Mouse (Mus musculus) midbrain, embryonic 11.5 days (tissue): ENCODE measurements around the gene Lrp5. TPM values are rescaled to one million over a fixed set of nuclear protein-coding genes. Genes with fewer than 3 reads are reported as not detected.

Source experiments
- ATAC-seq: fragments of 200-750 bp; cut with Nextera tagmentation; 2 replicates; pipeline ENCODE4 v1.8.0; 2017; ENCODE audit warnings: moderate TSS enrichment, moderate library complexity; ENCODE audit not compliant: low FRiP score
- DNase-seq: peaks from one replicate; pipeline ENCODE4 v3.0.0; 2015; ENCODE audit warnings: low spot score; ENCODE audit errors: missing footprints
- H3K27ac ChIP-seq: fragments of 300-500 bp; sonication (generic); 2 replicates; pipeline ENCODE4 v1.5.1; 2014; ENCODE audit warnings: low read depth, low read length
- H3K27me3 ChIP-seq: fragments of 300-500 bp; sonication (generic); 2 replicates; pipeline ENCODE4 v1.6.1; 2014; ENCODE audit warnings: mild to moderate bottlenecking, low read length, moderate library complexity, mixed read lengths; ENCODE audit not compliant: control insufficient read depth, insufficient read depth
- H3K36me3 ChIP-seq: fragments of 300-500 bp; sonication (generic); 2 replicates; pipeline ENCODE4 v1.6.1; 2014; ENCODE audit warnings: mild to moderate bottlenecking, low read length, moderate library complexity, mixed read lengths; ENCODE audit not compliant: control insufficient read depth, insufficient read depth
- H3K4me1 ChIP-seq: fragments of 300-500 bp; sonication (generic); 2 replicates; pipeline ENCODE4 v1.6.1; 2014; ENCODE audit warnings: low read length; ENCODE audit not compliant: control insufficient read depth, insufficient read depth
- H3K4me2 ChIP-seq: fragments of 300-500 bp; sonication (generic); 2 replicates; pipeline ENCODE4 v1.6.1; 2014; ENCODE audit warnings: mild to moderate bottlenecking, moderate library complexity
- H3K4me3 ChIP-seq: fragments of 300-500 bp; sonication (generic); 2 replicates; pipeline ENCODE4 v1.5.1; 2014; ENCODE audit warnings: low read depth, low read length
- H3K9ac ChIP-seq: fragments of 300-500 bp; sonication (generic); 2 replicates; pipeline ENCODE4 v1.6.1; 2014; ENCODE audit warnings: low read length
- H3K9me3 ChIP-seq: fragments of 300-500 bp; sonication (generic); 2 replicates; pipeline ENCODE4 v1.6.1; 2016; ENCODE audit warnings: low read length; ENCODE audit not compliant: control insufficient read depth
- WGBS: fragments of 180-500 bp; shearing (Covaris S2); extraction: QIAGEN DNeasy Blood & Tissue Kit; methylation state at CpG from one replicate; pipeline ENCODE4 v1.1.7; 2014; 5-methylcytosine and 5-hydroxymethylcytosine counted together
- polyA plus RNA-seq: library from polyadenylated mRNA; unstranded; fragments of >200 nt; fragmentation: Nextera tagmentation; extraction: Ambion mirVana; gene quantifications from 2 replicates; pipeline ENCODE4 v1.2.1, GENCODE M21; 2014

Lrp5 gene
- polyA plus RNA-seq, 1 experiment from 2014 or later, result 2.8 TPM

DNA sequence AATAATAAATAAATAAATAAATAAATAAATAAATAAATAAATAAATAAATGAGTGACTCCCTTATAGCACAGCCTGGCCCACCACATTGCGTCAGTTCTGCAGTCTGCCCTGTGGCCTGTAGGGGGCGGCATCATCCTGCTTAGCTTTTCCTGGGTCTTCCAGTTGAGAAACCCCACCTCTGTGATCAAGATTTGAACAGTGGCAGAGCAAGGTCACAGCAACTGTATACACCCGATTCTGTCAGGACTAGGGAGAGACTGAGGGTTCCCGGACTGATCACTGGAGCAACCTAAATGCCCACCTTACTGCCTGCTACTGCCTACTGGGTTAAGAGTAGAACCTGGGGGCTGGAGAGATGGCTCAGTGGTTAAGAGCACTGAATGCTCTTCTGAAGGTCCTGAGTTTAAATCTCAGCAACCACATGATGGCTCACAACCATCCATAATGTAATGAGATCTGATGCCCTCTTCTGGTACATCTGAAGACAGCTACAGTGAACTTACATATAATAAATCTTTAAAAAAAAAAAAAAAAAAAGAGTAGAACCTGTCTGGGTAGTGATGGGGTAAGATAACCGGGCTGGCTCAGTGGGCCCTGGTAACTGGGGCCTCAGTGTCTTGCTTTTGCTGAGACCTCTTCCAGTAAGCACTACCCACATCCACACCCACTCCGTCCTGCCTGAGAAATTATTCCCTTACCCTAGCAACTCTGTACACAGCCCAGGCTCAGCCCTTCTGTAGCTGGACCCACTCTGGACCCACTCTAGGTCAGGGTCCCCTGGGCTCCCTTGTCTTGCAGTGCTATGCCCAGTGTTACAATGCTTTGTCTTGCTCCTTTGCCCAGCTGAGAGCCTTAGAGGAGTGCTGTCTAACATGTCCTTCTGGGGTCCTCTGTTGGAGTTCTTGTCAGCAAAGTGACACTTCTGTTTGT, 13.4 kb upstream of the Lrp5 start:
- H3K4me1 ChIP-seq, result no peaks in the 10 kb centered on the region
- H3K27ac ChIP-seq, result no peak overlapping the region
- ATAC-seq, result peak; percentile 42
- H3K4me3 ChIP-seq, result no peak overlapping the region
- no peaks in the 10 kb centered on the region for H3K36me3 ChIP-seq
- peak; percentile 99 for DNase-seq
- no peaks in the 10 kb centered on the region for H3K9me3 ChIP-seq
- no peaks in the 10 kb centered on the region for H3K27me3 ChIP-seq
- no peak overlapping the region for H3K9ac ChIP-seq
- WGBS, result 39% methylated on average over 6 of the region's 6 CpGs
- no peak overlapping the region for H3K4me2 ChIP-seq

DNA sequence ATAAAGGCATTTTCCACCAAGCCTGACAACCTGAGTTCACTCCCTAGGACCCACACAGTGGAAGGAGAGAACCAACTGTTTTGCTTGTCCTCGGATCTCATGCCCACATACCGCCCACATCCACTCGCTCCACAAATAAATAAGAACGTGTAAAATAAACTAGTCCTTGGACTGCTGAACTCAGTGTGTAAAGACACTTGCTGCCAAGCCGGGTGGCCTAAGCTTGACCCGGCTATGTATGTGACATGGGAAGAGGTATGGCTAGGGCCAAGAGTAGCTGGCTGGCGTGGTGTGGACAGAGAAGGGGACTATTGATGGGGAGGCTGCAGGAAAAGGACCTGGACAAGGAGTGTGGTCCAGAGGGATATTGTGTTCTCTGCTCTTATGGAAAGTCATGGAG, 11.7 kb upstream of the Lrp5 start:
- DNase-seq (no peak), ATAC-seq (no peak)
- H3K27me3 ChIP-seq, result no peaks in the 10 kb centered on the region
- WGBS, result 82% methylated on average over 7 of the region's 7 CpGs
- H3K9me3 ChIP-seq, result no peaks in the 10 kb centered on the region
- H3K9ac ChIP-seq, result no peak overlapping the region
- H3K36me3 ChIP-seq, result no peaks in the 10 kb centered on the region
- no peak overlapping the region for H3K27ac ChIP-seq
- no peaks in the 10 kb centered on the region for H3K4me1 ChIP-seq
- no peak overlapping the region for H3K4me2 ChIP-seq
- H3K4me3 ChIP-seq, result no peak overlapping the region

DNA sequence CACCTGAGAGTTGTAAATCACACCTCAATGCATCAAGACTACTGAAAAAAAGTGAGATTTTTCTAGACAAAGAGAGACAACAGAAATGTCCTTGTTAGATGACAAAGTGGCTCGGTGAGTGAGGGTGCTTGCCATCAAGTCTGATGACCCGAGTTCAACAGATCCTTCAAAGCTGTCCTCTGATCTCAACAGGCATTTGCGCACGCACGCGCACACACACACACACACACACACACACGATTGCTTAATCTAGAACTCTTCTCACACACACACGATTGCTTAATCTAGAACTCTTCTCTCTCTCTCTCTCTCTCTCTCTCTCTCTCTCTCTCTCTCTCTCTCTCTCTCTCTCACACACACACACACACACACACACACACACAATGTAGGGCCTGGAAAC, 9.6 kb upstream of the Lrp5 start:
- ATAC-seq (no peak), DNase-seq (no peak)
- Histone ChIP-seq H3K4me2 (no peak overlapping the region), H3K36me3 (no peaks in the 10 kb centered on the region), H3K9me3 (no peaks in the 10 kb centered on the region), H3K4me3 (no peak overlapping the region), H3K27ac (no peak overlapping the region), H3K4me1 (no peaks in the 10 kb centered on the region), H3K27me3 (no peaks in the 10 kb centered on the region), H3K9ac (no peak overlapping the region)
- 89% methylated on average over 8 of the region's 8 CpGs for WGBS

DNA sequence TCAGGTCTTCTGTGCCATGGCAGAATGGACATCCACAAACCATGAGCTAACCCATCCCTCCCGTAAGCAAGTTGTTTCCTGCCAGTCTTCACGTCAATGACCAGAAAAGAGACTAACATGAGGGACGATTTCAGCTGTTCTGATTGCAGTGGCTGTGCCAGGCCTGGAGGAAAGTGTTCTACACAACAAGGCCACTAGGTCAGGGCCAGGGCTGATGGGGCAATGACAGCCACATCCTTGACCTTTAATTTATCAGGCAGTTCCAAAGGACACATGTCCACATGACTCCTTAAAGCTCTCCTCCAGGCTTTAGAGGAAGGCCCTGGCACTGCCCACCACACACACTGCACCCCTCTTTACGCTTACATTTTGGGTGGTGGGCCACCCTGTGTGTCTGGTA, 9.1 kb upstream of the Lrp5 start:
- H3K9ac ChIP-seq, result no peak overlapping the region
- H3K27me3 ChIP-seq, result no peaks in the 10 kb centered on the region
- no peaks in the 10 kb centered on the region for H3K36me3 ChIP-seq
- ATAC-seq (no peak), DNase-seq (no peak)
- H3K27ac ChIP-seq, result no peak overlapping the region
- 86% methylated on average over 4 of the region's 4 CpGs for WGBS
- H3K4me2 ChIP-seq, result no peak overlapping the region
- no peaks in the 10 kb centered on the region for H3K4me1 ChIP-seq
- H3K9me3 ChIP-seq, result no peaks in the 10 kb centered on the region
- no peak overlapping the region for H3K4me3 ChIP-seq

DNA sequence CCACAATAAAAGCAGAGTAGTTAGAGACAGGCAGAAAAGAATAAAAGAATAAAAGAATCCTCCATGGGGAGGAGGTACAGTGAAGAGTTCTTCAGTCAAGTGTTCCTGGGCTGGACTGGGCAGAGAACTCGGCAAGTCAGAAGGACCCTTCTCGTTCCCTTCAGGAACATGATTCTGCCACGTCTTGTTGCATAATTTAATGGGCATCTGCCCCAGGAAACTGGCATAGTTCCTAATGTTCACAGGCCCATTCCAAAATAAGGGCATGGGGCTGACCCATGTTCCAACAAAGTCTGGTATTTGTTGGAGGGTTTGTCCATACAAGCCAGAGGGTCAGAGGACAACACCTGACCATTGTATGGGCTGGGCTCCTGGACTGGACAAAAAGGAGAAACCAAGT, 8.6 kb upstream of the Lrp5 start:
- Histone ChIP-seq H3K9me3 (no peaks in the 10 kb centered on the region), H3K27me3 (no peaks in the 10 kb centered on the region), H3K4me3 (no peak overlapping the region), H3K4me2 (no peak overlapping the region), H3K4me1 (no peaks in the 10 kb centered on the region), H3K27ac (no peak overlapping the region), H3K36me3 (no peaks in the 10 kb centered on the region), H3K9ac (no peak overlapping the region)
- DNase-seq (no peak), ATAC-seq (no peak)
- 85% methylated on average over 3 of the region's 3 CpGs for WGBS

DNA sequence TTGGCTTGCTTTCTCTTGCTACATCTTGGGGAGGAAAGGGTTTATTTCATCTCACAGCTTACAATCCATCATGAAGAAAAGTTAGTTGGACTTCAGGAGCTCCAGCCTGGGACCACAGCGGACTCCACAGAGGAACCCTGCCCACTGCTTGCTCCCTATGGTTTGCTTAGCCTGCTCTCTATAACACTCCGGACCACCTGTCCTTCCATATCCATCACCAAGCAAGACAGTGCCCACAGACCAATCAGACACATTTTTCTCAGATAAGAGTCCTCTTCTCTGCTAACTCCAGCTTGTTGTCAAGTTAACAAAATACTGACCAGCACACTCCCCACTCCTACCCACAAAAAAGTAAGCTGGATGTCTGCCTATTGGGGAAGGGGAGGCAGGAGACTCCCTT, 8.1 kb upstream of the Lrp5 start:
- WGBS, result 91% methylated on average over 2 of the region's 2 CpGs
- no peak for ATAC-seq
- no peak overlapping the region for H3K27ac ChIP-seq

DNA sequence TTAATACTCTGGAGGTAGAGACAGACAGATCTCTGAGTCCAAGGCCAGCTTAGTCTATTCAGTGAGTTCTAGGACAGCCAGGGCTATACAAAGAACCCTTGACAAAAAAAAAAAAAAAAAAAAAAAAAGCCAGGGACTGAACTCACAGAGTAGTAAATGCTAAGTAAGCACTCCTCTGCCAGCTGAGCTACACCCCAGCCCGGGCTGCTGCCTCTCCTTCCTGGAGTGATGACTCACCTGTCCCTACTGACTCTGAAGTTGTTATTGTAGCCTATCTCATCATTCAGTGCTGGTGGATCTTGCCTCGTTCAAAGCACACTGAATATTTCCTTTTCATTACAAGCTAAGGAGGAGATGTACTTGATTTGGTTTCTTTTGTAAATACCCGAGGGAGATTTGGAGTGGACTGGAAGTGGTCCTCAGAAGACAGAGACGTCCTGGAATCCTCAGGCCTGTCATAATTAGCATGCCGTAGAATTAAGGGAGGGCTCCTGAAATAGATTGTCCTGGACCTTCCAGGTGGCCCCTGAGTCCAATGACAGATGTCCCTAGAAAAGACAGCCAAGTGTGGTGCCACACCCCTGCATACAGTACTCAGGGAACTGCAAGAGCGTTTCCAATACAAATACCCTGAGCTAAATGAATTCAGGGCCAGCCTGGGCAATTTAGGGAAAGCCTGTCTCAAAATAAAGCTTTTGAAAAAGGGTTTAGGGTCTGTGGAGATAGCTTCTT, 6.2 kb upstream of the Lrp5 start:
- WGBS, result 76% methylated on average over 6 of the region's 6 CpGs
- H3K4me3 ChIP-seq, result no peak overlapping the region
- no peaks in the 10 kb centered on the region for H3K9me3 ChIP-seq
- ATAC-seq (no peak), DNase-seq (no peak)
- no peaks in the 10 kb centered on the region for H3K27me3 ChIP-seq
- no peaks in the 10 kb centered on the region for H3K36me3 ChIP-seq
- no peaks in the 10 kb centered on the region for H3K4me1 ChIP-seq
- no peak overlapping the region for H3K9ac ChIP-seq
- no peak overlapping the region for H3K4me2 ChIP-seq
- H3K27ac ChIP-seq, result no peak overlapping the region

More for the DNA sequence above, 8.1 kb upstream of the Lrp5 start:
- Histone ChIP-seq H3K4me2 (no peak overlapping the region), H3K27me3 (no peaks in the 10 kb centered on the region), H3K9ac (no peak overlapping the region), H3K4me1 (no peaks in the 10 kb centered on the region), H3K36me3 (no peaks in the 10 kb centered on the region), H3K9me3 (no peaks in the 10 kb centered on the region), H3K4me3 (no peak overlapping the region)
- DNase-seq, result no peak

DNA sequence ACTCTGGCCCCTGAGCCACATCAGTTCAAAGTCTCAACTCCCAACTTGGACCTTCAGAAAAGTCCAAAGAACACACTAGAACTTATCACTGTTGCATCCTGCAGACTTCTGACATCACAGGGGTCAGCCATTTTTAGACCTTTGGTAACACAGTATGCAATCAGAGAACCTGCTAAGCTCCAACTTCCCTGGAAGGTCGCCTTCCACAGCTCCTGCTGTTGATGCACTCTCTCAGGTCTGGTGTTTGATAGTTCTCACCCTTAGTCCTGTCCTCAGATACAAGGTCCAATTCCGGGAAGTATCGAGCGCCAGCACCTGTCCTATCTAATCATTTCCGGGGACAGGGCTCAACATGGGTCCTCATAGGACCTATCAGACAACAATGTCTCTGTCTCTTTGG, 5.0 kb upstream of the Lrp5 start:
- no peak overlapping the region for H3K4me2 ChIP-seq
- no peak overlapping the region for H3K9ac ChIP-seq
- H3K9me3 ChIP-seq, result no peaks in the 10 kb centered on the region
- ATAC-seq (no peak), DNase-seq (no peak)
- no peaks in the 10 kb centered on the region for H3K36me3 ChIP-seq
- peaks cover 5% of the 10 kb centered on the region for H3K4me1 ChIP-seq
- H3K27ac ChIP-seq, result no peak overlapping the region
- 89% methylated on average over 5 of the region's 5 CpGs for WGBS
- no peak overlapping the region for H3K4me3 ChIP-seq
- H3K27me3 ChIP-seq, result peaks cover 7% of the 10 kb centered on the region

DNA sequence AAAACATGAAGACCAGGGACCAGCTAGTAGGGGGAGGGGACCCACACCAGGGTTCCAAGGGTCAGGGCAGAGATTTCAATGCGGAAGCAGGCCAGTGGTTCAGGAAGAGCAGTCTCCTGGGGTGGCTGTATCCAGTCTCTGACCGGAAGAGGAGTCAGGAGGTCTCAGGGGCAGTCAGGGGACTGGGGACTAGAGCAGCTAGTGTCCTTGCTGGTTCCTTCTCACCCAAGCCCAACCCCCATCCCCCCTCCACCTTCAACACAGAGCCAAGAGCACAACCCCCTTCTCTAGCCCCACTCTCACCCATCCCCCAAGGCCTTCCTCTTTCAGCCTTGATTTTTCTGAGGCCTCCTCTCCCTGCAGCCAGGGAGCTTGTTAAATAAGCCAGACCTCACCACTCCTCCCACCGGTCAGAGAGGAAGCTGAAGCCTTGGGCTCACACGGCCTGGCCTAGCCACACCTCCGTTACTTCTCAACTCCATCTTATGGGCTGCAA, 1.4 kb upstream of the Lrp5 start:
- H3K9me3 ChIP-seq, result no peaks in the 10 kb centered on the region
- H3K27me3 ChIP-seq, result peaks cover 7% of the 10 kb centered on the region
- DNase-seq (no peak), ATAC-seq (0 out of 2 replicates have a peak, but pooled peaks have one; percentile 25)
- no peak overlapping the region for H3K9ac ChIP-seq
- no peaks in the 10 kb centered on the region for H3K36me3 ChIP-seq
- 20% methylated on average over 5 of the region's 5 CpGs for WGBS
- H3K4me1 ChIP-seq, result peaks cover 20% of the 10 kb centered on the region
- H3K4me2 ChIP-seq, result no peak overlapping the region
- H3K4me3 ChIP-seq, result no peak overlapping the region
- H3K27ac ChIP-seq, result no peak overlapping the region
